Mouse (Mus musculus): ENCODE data around the gene Ccsap. TPM values are rescaled to one million over a fixed set of nuclear protein-coding genes. Genes with fewer than 3 reads are reported as not detected.
A peak's percentile ranks its signal among the peaks of the same experiment; 100 is the strongest.

The Ccsap gene
- polyA plus RNA-seq, 1 experiment from 2014 or later: 7.4 TPM

DNA sequence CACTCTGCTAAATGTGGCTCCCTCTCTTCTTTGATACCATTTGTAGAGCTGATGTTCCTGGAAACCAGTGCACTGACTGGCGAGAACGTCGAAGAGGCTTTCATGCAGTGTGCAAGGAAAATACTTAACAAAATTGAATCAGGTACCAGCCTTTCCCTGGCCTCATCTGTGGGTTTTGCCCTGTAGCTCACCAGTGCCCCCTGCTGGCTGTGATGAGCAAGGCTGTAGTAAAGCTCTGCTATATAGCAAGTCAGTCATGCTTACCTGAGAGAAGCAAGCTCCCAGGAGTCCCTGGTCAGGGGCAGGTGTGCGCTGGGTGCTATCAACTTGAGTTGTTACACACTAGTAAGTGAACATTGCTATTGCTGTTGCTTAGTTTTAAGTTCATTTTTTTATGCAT, 27.3 kb downstream of the Ccsap start:
- Histone ChIP-seq H3K4me2 (replicated peaks) (no peak overlapping the region), H3K4me3 (no peak overlapping the region), H3K27me3 (no peaks in the 10 kb centered on the region), H3K4me1 (no peaks in the 10 kb centered on the region), H3K9me3 (no peaks in the 10 kb centered on the region), H3K36me3 (peaks cover 84% of the 10 kb centered on the region), H3K9ac (no peak overlapping the region), H3K27ac (no peak overlapping the region)
- WGBS: 93% methylated on average over 4 of the region's 4 CpGs
- ATAC-seq (ENCODE audit: insufficient number of reproducible peaks, insufficient read depth, low FRiP score, low TSS enrichment): no peak

DNA sequence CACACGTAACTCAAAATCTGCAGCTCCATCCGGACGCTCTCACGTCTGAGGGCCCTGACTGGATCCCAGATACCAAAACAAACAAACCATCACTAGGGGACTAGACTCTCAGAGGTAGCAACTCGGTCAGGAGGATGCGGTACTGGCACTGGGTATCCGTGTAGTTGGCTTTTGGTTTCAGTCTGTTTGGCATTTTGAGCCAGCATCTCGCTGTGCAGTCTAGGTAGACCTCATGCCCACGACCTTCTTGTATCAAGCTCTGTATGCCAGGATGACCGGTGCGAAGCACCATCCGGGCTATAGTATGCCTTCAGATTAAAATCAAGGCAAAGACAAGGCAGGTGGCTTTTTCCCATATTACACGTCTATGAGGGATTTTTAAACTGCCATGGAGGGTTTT, 32.5 kb downstream of the Ccsap start:
- H3K27ac ChIP-seq: no peak overlapping the region
- no peak for ATAC-seq (ENCODE audit: insufficient number of reproducible peaks, insufficient read depth, low FRiP score, low TSS enrichment)
- H3K27me3 ChIP-seq: no peaks in the 10 kb centered on the region
- WGBS: 90% methylated on average over 13 of the region's 13 CpGs
- no peaks in the 10 kb centered on the region for H3K4me1 ChIP-seq
- H3K36me3 ChIP-seq: peaks cover 68% of the 10 kb centered on the region
- H3K4me3 ChIP-seq: no peak overlapping the region
- H3K4me2 ChIP-seq (replicated peaks): no peak overlapping the region
- H3K9me3 ChIP-seq: 0 out of 2 replicates have a peak, but pooled peaks cover 3% of the 10 kb centered on the region
- no peak overlapping the region for H3K9ac ChIP-seq

DNA sequence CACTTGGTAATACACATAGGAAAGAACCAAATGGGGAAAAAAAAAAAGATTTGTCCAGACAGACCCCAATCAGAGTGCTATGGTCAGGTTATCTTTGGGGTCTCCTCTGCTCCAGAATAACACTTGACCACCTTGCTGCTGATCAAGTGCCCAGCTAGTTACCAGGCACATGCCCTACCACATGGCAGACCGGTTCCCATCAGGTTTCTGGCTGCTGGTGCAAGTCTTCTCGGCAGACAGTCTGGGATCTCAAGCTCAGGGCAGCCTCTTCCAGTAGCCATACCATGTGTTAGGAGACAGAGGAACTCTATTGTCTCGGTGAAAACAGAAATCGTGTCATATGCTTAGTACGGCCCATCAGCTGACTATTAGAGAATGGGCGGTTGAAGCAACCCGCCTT, 33.3 kb downstream of the Ccsap start:
- H3K27ac ChIP-seq: no peak overlapping the region
- no peak overlapping the region for H3K4me3 ChIP-seq
- no peaks in the 10 kb centered on the region for H3K27me3 ChIP-seq
- H3K9me3 ChIP-seq: 0 out of 2 replicates have a peak, but pooled peaks cover 3% of the 10 kb centered on the region
- no peaks in the 10 kb centered on the region for H3K4me1 ChIP-seq
- no peak overlapping the region for H3K9ac ChIP-seq
- no peak for ATAC-seq (ENCODE audit: insufficient number of reproducible peaks, insufficient read depth, low FRiP score, low TSS enrichment)
- H3K4me2 ChIP-seq (replicated peaks): no peak overlapping the region
- WGBS: 89% methylated on average over 7 of the region's 7 CpGs
- H3K36me3 ChIP-seq: peaks cover 62% of the 10 kb centered on the region

DNA sequence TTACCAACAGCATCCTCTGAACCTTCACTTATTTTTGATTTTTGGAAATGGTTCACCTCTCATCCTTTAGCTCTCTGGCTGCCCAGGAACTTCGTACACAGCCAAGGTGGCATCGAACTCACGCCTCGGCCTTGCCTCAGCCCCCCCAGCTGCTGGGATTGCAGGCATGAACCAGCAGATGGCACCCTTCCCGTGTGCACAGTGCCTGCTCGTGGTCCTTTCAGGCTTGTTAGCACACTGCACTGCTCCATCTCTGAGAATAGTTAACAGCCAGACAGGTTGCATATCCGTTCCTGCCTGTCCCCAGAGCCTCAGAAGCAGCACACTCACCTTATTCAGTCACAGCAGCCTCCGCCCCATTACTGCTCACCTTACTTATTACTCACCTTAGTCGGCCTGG, 34.0 kb downstream of the Ccsap start:
- 0 out of 2 replicates have a peak, but pooled peaks cover 3% of the 10 kb centered on the region for H3K9me3 ChIP-seq
- H3K4me3 ChIP-seq: no peak overlapping the region
- no peaks in the 10 kb centered on the region for H3K27me3 ChIP-seq
- 59% methylated on average over 9 of the region's 9 CpGs for WGBS
- ATAC-seq (ENCODE audit: insufficient number of reproducible peaks, insufficient read depth, low FRiP score, low TSS enrichment): no peak
- H3K36me3 ChIP-seq: peaks cover 55% of the 10 kb centered on the region
- no peak overlapping the region for H3K27ac ChIP-seq
- H3K9ac ChIP-seq: no peak overlapping the region
- no peaks in the 10 kb centered on the region for H3K4me1 ChIP-seq
- H3K4me2 ChIP-seq (replicated peaks): no peak overlapping the region

DNA sequence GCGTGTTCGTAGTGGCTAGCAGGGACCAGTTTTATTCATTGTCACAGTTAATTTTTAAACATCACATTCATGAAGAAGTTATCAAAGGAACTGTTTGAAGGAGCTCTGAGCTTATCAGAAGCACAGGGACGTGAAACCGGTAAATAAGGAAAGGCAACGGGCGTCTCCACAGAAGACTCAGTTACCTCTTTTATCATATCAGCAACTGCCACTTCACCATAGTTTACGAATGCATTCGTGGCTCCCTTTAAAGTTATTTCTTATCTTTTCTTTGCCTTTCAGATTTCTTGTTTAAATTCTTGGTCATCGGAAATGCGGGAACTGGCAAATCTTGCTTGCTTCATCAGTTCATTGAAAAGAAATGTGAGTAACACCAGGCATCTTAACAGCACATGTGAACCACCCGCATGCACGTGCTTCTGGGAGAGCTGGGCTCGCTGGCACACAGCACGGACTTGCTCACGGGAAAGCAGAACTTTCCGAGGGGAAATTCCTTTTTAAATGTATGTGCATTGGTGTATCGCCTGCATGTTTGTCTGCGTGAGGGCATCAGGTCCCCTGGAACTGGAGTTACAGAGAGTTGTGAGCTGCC, 36.4 kb downstream of the Ccsap start:
- WGBS: 92% methylated on average over 18 of the region's 18 CpGs
- ATAC-seq (ENCODE audit: insufficient number of reproducible peaks, insufficient read depth, low FRiP score, low TSS enrichment): no peak
- no peaks in the 10 kb centered on the region for H3K4me1 ChIP-seq
- H3K27me3 ChIP-seq: no peaks in the 10 kb centered on the region
- no peak overlapping the region for H3K4me3 ChIP-seq
- H3K4me2 ChIP-seq (replicated peaks): no peak overlapping the region
- no peak overlapping the region for H3K27ac ChIP-seq
- H3K9ac ChIP-seq: no peak overlapping the region
- H3K36me3 ChIP-seq: peaks cover 35% of the 10 kb centered on the region
- 0 out of 2 replicates have a peak, but pooled peaks cover 3% of the 10 kb centered on the region for H3K9me3 ChIP-seq

DNA sequence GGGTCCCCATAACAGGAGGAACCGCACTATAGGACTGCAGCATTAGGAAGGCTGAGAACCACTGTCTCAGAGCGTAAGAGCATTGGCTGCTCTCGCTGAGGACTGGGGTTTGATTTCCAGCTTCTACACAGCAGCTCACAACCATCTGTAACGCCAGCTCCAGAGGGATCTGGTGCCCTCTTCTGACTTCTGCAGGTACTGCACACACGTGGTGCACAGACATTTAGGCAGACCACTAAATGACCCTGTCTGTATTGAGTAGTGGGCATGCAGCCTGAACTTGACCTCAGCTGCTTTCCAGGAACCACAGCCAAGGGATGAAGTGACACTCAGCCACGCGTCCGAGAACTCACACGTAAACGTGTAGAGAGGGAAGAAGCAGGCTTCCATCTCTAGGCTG, 36.9 kb downstream of the Ccsap start:
- Histone ChIP-seq H3K9ac (no peak overlapping the region), H3K27ac (no peak overlapping the region), H3K4me3 (no peak overlapping the region), H3K4me1 (no peaks in the 10 kb centered on the region), H3K9me3 (0 out of 2 replicates have a peak, but pooled peaks cover 3% of the 10 kb centered on the region), H3K4me2 (replicated peaks) (no peak overlapping the region), H3K27me3 (no peaks in the 10 kb centered on the region), H3K36me3 (peaks cover 29% of the 10 kb centered on the region)
- WGBS: 96% methylated on average over 10 of the region's 10 CpGs
- no peak for ATAC-seq (ENCODE audit: insufficient number of reproducible peaks, insufficient read depth, low FRiP score, low TSS enrichment)

DNA sequence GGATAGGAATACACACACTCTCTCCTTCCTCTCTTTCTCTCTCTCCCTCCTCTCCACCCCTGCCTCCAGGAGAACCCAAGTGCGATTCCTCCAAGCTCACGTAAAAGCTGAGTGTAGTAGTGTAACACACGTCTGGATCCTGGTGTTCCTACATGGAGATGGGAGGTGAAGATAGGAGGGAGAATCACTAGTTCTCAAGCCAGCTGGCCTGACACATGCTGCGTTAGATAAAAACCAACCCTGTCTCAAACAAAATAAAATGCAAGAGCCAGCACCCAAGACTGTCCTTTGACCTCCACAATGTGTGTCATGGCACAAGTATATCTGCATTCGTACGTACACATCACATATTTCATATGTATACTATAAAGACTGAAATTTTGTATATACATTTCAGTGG, 39.2 kb downstream of the Ccsap start:
- H3K27me3 ChIP-seq: no peaks in the 10 kb centered on the region
- H3K9me3 ChIP-seq: 0 out of 2 replicates have a peak, but pooled peaks cover 3% of the 10 kb centered on the region
- H3K27ac ChIP-seq: no peak overlapping the region
- ATAC-seq (ENCODE audit: insufficient number of reproducible peaks, insufficient read depth, low FRiP score, low TSS enrichment): no peak
- H3K9ac ChIP-seq: no peak overlapping the region
- H3K4me3 ChIP-seq: no peak overlapping the region
- H3K4me2 ChIP-seq (replicated peaks): no peak overlapping the region
- 96% methylated on average over 6 of the region's 6 CpGs for WGBS
- H3K36me3 ChIP-seq: peaks cover 18% of the 10 kb centered on the region
- no peaks in the 10 kb centered on the region for H3K4me1 ChIP-seq

DNA sequence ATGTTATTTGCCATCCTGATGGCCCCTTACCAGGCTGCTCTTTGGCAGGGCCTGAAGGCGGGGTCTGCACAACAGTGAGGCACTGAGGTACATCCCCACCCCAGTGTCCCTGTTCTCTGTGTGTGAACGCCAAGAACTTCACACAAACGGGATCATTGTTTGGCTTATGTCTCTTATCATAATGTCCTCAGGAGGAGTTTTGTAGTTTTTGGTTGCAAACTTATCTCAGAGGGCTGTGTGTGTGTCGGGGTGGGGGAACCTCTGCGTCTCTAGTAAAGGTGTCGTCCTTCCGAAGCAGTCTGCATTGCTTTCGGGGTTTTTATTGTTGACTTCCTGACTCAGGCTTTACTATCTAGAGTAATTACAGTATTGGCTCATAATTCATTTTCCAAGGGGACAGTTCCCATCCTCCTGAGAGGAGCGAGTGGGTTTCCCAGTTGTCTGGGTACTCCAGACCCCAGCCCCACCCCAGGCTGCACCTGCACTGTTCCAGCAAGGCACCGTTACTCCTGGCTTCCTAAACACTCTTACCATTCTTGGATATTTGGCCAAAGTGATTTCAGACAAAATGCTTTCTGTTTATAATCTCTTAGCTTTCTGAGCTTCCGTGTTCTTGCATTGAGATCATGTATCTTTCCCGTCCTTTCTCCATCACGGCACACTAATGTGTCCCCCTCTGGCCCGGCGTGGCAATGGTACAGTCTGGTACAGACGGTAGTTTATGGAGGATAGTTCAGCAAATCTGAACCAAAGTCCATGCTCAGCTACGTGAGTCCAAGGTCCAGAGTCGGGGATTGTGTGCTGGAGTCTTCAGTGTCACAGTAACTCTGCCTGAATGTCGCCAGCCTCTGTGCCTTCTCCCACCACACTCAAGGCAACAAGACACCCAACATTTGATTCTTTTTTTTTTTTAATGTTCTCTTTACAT, 40.1 kb downstream of the Ccsap start:
- H3K27me3 ChIP-seq: no peaks in the 10 kb centered on the region
- 0 out of 2 replicates have a peak, but pooled peaks cover 3% of the 10 kb centered on the region for H3K9me3 ChIP-seq
- no peak overlapping the region for H3K27ac ChIP-seq
- no peak overlapping the region for H3K4me3 ChIP-seq
- 95% methylated on average over 19 of the region's 19 CpGs for WGBS
- H3K4me2 ChIP-seq (replicated peaks): no peak overlapping the region
- ATAC-seq (ENCODE audit: insufficient number of reproducible peaks, insufficient read depth, low FRiP score, low TSS enrichment): no peak
- H3K36me3 ChIP-seq: peaks cover 15% of the 10 kb centered on the region
- no peaks in the 10 kb centered on the region for H3K4me1 ChIP-seq
- no peak overlapping the region for H3K9ac ChIP-seq

DNA sequence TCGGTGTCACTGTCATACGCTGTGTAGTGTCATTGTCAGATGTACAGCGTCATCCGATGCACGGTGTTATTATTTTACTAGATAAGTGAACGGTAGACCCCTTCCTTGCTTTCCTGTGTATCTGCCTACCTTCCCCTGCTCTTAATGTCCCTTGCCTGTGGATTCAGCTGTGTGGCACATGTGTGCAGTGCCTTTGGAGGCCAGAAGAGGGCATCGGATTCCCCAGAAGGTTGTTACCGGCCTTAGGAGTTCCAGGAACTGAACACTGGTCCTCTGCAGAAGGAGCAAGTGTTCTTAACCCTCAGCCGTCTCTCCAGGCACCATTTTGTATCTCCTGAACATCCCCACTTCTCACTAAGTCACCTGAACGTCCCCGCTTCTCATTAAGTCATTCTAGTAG, 42.3 kb downstream of the Ccsap start:
- Histone ChIP-seq H3K27me3 (no peaks in the 10 kb centered on the region), H3K4me2 (replicated peaks) (no peak overlapping the region), H3K27ac (no peak overlapping the region), H3K4me3 (no peak overlapping the region), H3K36me3 (peaks cover 10% of the 10 kb centered on the region; the same call in 1 of the 2 replicates), H3K9ac (no peak overlapping the region), H3K9me3 (no peaks in the 10 kb centered on the region), H3K4me1 (no peaks in the 10 kb centered on the region; the same call in 1 of the 2 replicates)
- WGBS: 90% methylated on average over 11 of the region's 11 CpGs
- no peak for ATAC-seq (ENCODE audit: insufficient number of reproducible peaks, insufficient read depth, low FRiP score, low TSS enrichment)

DNA sequence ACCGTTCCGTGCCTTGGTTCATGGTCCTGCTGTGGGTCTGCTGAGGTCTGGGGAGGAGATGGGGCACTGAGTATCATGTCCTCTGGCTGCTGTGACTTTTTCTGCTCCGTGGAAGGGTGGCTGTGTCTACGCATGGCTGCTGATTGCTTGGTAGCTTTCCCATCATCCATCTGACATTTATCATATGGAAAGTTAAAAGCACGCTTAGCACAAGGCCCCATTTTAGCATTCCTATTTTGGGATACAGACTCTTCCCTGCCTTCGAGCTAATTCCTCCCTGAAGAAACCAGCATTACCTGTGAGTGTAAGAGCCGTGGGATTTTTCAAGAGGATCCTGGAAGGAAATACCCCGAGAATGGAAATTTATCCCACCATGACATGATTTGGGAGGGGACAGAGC, 43.1 kb downstream of the Ccsap start:
- Histone ChIP-seq H3K4me3 (no peak overlapping the region), H3K9me3 (no peaks in the 10 kb centered on the region), H3K27ac (no peak overlapping the region), H3K4me2 (replicated peaks) (no peak overlapping the region), H3K36me3 (peaks cover 10% of the 10 kb centered on the region; the same call in 1 of the 2 replicates), H3K9ac (no peak overlapping the region), H3K4me1 (no peaks in the 10 kb centered on the region; the same call in 1 of the 2 replicates), H3K27me3 (no peaks in the 10 kb centered on the region)
- no peak for ATAC-seq (ENCODE audit: insufficient number of reproducible peaks, insufficient read depth, low FRiP score, low TSS enrichment)
- WGBS: 89% methylated on average over 8 of the region's 8 CpGs

DNA sequence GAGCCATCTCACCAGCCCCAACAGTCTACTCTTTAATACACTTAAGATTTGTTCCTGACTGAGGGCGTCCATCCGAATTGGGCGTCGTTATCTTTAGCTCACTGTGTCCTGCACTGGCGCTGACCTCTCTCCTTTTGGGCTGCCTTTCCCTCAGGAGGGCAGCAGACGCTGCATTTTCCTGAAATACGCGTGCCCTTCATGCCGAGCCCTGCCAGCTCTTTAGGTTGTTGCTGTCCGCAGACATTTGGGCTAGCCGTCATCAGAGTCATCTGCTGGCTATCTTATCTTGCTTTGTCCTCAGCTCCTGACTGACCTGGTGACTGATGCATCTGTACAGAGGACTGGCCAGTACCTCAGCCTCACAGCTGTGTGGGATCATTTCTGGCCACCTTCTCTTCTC, 44.7 kb downstream of the Ccsap start:
- Histone ChIP-seq H3K36me3 (peaks cover 10% of the 10 kb centered on the region; the same call in 1 of the 2 replicates), H3K4me3 (no peak overlapping the region), H3K4me2 (replicated peaks) (no peak overlapping the region), H3K4me1 (peaks cover 3% of the 10 kb centered on the region; the same call in 1 of the 2 replicates), H3K9me3 (no peaks in the 10 kb centered on the region), H3K27me3 (no peaks in the 10 kb centered on the region), H3K9ac (no peak overlapping the region), H3K27ac (no peak overlapping the region)
- 85% methylated on average over 11 of the region's 11 CpGs for WGBS
- no peak for ATAC-seq (ENCODE audit: insufficient number of reproducible peaks, insufficient read depth, low FRiP score, low TSS enrichment)

DNA sequence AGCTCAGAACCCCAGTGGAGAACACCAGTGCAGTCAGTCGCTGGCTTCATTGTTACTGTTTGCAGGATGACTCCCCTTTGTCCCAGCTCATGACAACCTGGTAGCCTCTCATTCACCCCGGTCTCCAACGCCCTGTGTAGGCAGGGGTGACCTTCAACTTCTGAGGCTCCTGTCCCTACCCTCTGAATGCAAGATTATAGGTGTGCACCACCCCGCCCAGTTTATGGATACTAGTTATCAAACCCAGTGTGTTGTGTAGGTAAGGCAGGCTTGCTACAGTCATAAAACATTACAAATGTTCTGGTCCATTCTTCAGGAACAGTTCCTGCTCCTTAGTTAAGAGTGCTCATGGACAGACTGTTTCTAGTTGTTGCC, 46.1 kb downstream of the Ccsap start:
- Histone ChIP-seq H3K4me1 (peaks cover 3% of the 10 kb centered on the region; the same call in 1 of the 2 replicates), H3K9me3 (no peaks in the 10 kb centered on the region), H3K4me2 (replicated peaks) (no peak overlapping the region), H3K27me3 (no peaks in the 10 kb centered on the region), H3K27ac (peak overlapping the region; percentile 27; the same call in 1 of the 2 replicates), H3K4me3 (no peak overlapping the region), H3K36me3 (peaks cover 10% of the 10 kb centered on the region; the same call in 1 of the 2 replicates), H3K9ac (no peak overlapping the region)
- ATAC-seq (ENCODE audit: insufficient number of reproducible peaks, insufficient read depth, low FRiP score, low TSS enrichment): no peak
- 92% methylated on average over 4 of the region's 4 CpGs for WGBS
